Comparison of ENCODE assay signal across 20 mouse cellular contexts in genomic region chr4:40895118-40895517, GRCm38 (mm10). TPM values are rescaled to one million over a fixed set of nuclear protein-coding genes. Genes with fewer than 3 reads are reported as not detected.
"Had no signal": no experiment of that assay in that cellular context is flagged by ENCODE, and none has a peak within 500 bp of the region (broad histone marks: within the 10 kb centered on the region; RNA-seq: fewer than 3 reads in every experiment).

No protein-coding gene starts in this region.

- H3K4me2 ChIP-seq: neural tube, embryonic 13.5 days; neural tube, embryonic 15.5 days; stomach, embryonic 15.5 days had no signal

- DNase-seq: retina, postnatal 1 day; right cerebral cortex, adult 18-20 months; right cerebral cortex, postnatal 14 days; right cerebral cortex, postnatal 25 days; right cerebral cortex, postnatal 4 days; spleen, adult 18-20 months; thymus, adult 18-20 months; thymus, adult 2 months; thymus, postnatal 14 days; thymus, postnatal 25 days; thymus, postnatal 36 days; thymus, postnatal 4 days had no signal

- H3K4me1 ChIP-seq: neural tube, embryonic 13.5 days; neural tube, embryonic 15.5 days had no signal

- H3K27me3 ChIP-seq: neural tube, embryonic 13.5 days; neural tube, embryonic 15.5 days; stomach, embryonic 15.5 days had no signal

- H3K36me3 ChIP-seq: neural tube, embryonic 13.5 days; neural tube, embryonic 15.5 days; stomach, embryonic 15.5 days had no signal

- H3K27ac ChIP-seq: neural tube, embryonic 13.5 days; neural tube, embryonic 15.5 days; stomach, embryonic 15.5 days; stomach, postnatal 0 days had no signal

- H3K4me3 ChIP-seq: neural tube, embryonic 13.5 days; neural tube, embryonic 15.5 days; stomach, embryonic 15.5 days had no signal

- H3K9me3 ChIP-seq: neural tube, embryonic 13.5 days; neural tube, embryonic 15.5 days; stomach, embryonic 15.5 days had no signal

- H3K9ac ChIP-seq: neural tube, embryonic 13.5 days; neural tube, embryonic 15.5 days; stomach, embryonic 15.5 days had no signal

RNA-seq across cellular contexts. Expression of gene Spink4, which starts 24.7 kb away (rescaled TPM):
- polyA plus RNA-seq: neural tube, embryonic 13.5 days; neural tube, embryonic 14.5 days; neural tube, embryonic 15.5 days; spleen, adult 2 months; stomach, embryonic 14.5 days; urinary bladder, adult 2 months had no signal
